Comparison of ENCODE assay signal across 15 mouse cellular contexts in the genomic region with DNA sequence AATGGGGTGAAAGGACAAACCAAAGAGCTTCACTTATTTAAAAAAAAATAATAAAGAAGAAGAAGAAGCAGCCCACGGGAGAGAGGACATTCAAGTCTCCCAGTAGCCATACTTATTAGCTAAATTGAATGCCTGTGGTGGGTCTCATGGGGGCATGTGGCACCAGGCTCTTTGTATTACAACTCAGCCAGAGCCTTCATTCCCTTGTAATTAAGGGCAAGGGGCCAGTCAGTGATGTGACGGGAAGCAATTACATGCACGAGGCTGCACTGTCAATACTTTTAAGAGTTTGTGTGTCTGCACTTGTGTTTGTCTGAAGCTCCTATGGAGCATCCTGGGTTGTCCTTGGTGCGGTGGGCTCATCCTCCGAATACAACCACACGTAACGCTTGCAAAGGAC.
"Had no signal": no experiment of that assay in that cellular context is flagged by ENCODE, and none has a peak within 500 bp of the region (broad histone marks: within the 10 kb centered on the region; RNA-seq: fewer than 3 reads in every experiment).

No protein-coding gene starts in this region.

- H3K4me3 ChIP-seq: lung, embryonic 15.5 days; megakaryocyte, embryonic 14.5 days; midbrain, embryonic 13.5 days; midbrain, embryonic 15.5 days; neural tube, embryonic 12.5 days; stomach, embryonic 15.5 days had no signal

- H3K4me2 ChIP-seq: lung, embryonic 15.5 days; midbrain, embryonic 11.5 days; midbrain, embryonic 13.5 days; neural tube, embryonic 12.5 days; stomach, embryonic 15.5 days had no signal

- ATAC-seq: midbrain, embryonic 13.5 days; midbrain, embryonic 15.5 days had no signal

- H3K9me3 ChIP-seq: lung, embryonic 15.5 days; megakaryocyte, embryonic 14.5 days; midbrain, embryonic 13.5 days; midbrain, embryonic 15.5 days; neural tube, embryonic 12.5 days; stomach, embryonic 15.5 days had no signal

- H3K4me1 ChIP-seq: lung, embryonic 15.5 days had no signal

- H3K36me3 ChIP-seq: lung, embryonic 15.5 days; midbrain, embryonic 13.5 days; midbrain, embryonic 15.5 days; neural tube, embryonic 12.5 days; stomach, embryonic 15.5 days had no signal

- DNase-seq: liver, postnatal 0 days; lung, adult 2 months; lung, postnatal 14 days; lung, postnatal 36 days; right cerebral cortex, postnatal 14 days; thymus, adult 2 months had no signal

- H3K9ac ChIP-seq: liver, postnatal 0 days; lung, embryonic 15.5 days; midbrain, embryonic 13.5 days; midbrain, embryonic 15.5 days; neural tube, embryonic 12.5 days; stomach, embryonic 15.5 days had no signal

- H3K27ac ChIP-seq: lung, embryonic 15.5 days; macrophage; midbrain, embryonic 13.5 days; midbrain, embryonic 15.5 days; neural tube, embryonic 12.5 days; stomach, embryonic 15.5 days; stomach, postnatal 0 days had no signal

- H3K27me3 ChIP-seq: lung, embryonic 15.5 days; midbrain, embryonic 13.5 days; midbrain, embryonic 15.5 days; neural tube, embryonic 12.5 days; stomach, embryonic 15.5 days had no signal
